Mouse (Mus musculus) frontal cortex, adult (tissue): Measurements from ENCODE around the gene Mindy2.
A peak's percentile ranks its signal among the peaks of the same experiment; 100 is the strongest.

Experiments used
- ATAC-seq: cut with Nextera tagmentation; 2 replicates; pipeline ENCODE4 v1.9.2; 2017; ENCODE audit warnings: mild to moderate bottlenecking, moderate library complexity, mixed read lengths; ENCODE audit not compliant: low TSS enrichment

Mindy2 gene

GRCm38 (mm10) chr9:70657013-70657967, at the start of gene Mindy2:
Gene Mindy2 (minus strand): TSS chr9:70657174.
- ATAC-seq = peak; percentile 90

GRCm38 (mm10) chr9:70706444-70706843, 49.5 kb upstream of the Mindy2 start:
- no peak for ATAC-seq

- ATAC-seq = no peak
These were observed 46.7 kb upstream of the Mindy2 start for GRCm38 (mm10) chr9:70703597-70704203.

GRCm38 (mm10) chr9:70698090-70698489, 41.1 kb upstream of the Mindy2 start:
- ATAC-seq = no peak

GRCm38 (mm10) chr9:70695723-70696122, 38.7 kb upstream of the Mindy2 start:
- no peak for ATAC-seq

GRCm38 (mm10) chr9:70691772-70692693, 35.1 kb upstream of the Mindy2 start:
- ATAC-seq = no peak

- ATAC-seq = no peak
These were observed 33.6 kb upstream of the Mindy2 start for GRCm38 (mm10) chr9:70690579-70690978.

- ATAC-seq = no peak
These were observed 33.0 kb upstream of the Mindy2 start for GRCm38 (mm10) chr9:70689926-70690325.

GRCm38 (mm10) chr9:70688301-70688968, 31.5 kb upstream of the Mindy2 start:
- ATAC-seq = no peak

- no peak for ATAC-seq
These were observed 25.2 kb upstream of the Mindy2 start for GRCm38 (mm10) chr9:70682202-70682601.

- ATAC-seq = peak; percentile 48
These were observed 22.4 kb upstream of the Mindy2 start for GRCm38 (mm10) chr9:70679132-70680091.

- peak; percentile 96 for ATAC-seq
These were observed 21.7 kb upstream of the Mindy2 start, which contains the start of gene Adam10 for GRCm38 (mm10) chr9:70678682-70679131. Gene Adam10 (plus strand): TSS chr9:70678997.

- ATAC-seq = no peak
These were observed 19.0 kb upstream of the Mindy2 start for GRCm38 (mm10) chr9:70675961-70676360.

- no peak for ATAC-seq
These were observed 18.1 kb upstream of the Mindy2 start for GRCm38 (mm10) chr9:70675117-70675516.

- ATAC-seq = no peak
These were observed 16.7 kb upstream of the Mindy2 start for GRCm38 (mm10) chr9:70673656-70674055.

- ATAC-seq = no peak; the same call in 1 of the 2 replicates
These were observed 15.0 kb upstream of the Mindy2 start for GRCm38 (mm10) chr9:70671772-70672579.

GRCm38 (mm10) chr9:70671278-70671677, 14.3 kb upstream of the Mindy2 start:
- ATAC-seq = no peak

GRCm38 (mm10) chr9:70670381-70670780, 13.4 kb upstream of the Mindy2 start:
- no peak for ATAC-seq

GRCm38 (mm10) chr9:70669197-70669596, 12.2 kb upstream of the Mindy2 start:
- no peak for ATAC-seq
